ENCODE assay signal across 16 mouse cellular contexts in genomic region chr15:50507999-50508624, GRCm38 (mm10).
A peak's percentile ranks its signal among the peaks of the same experiment; 100 is the strongest.
DNase-seq lines count a peak whose midpoint lies in the region; ATAC-seq and TF ChIP-seq lines count a peak whose summit lies in the region.
"Had no signal": no experiment of that assay in that cellular context is flagged by ENCODE, and none has a peak within 500 bp of the region (broad histone marks: within the 10 kb centered on the region; RNA-seq: fewer than 3 reads in every experiment).

No protein-coding gene starts in this region.

- H3K4me1 ChIP-seq in MEL (ENCODE audit: control insufficient read depth in 1 of 2, insufficient read depth in 2 of 2, low read length in 2 of 2) = peaks cover 2 to 17% of the 10 kb centered on the region in 2 experiments; a peak in 3 of 4 replicates
- H3K4me1 ChIP-seq in heart, embryonic 15.5 days (replicated peaks) = peaks cover 9% of the 10 kb centered on the region
- H3K4me1 ChIP-seq in liver, embryonic 15.5 days (replicated peaks) = peaks cover 17% of the 10 kb centered on the region
- H3K4me1 ChIP-seq: forebrain, embryonic 13.5 days; hindbrain, embryonic 12.5 days; midbrain, embryonic 15.5 days had no signal

- TF ChIP-seq EP300 in MEL (IDR thresholded peaks at IDR 0.05; ENCODE audit: low read depth in 1 of 2, low read length in 2 of 2) = peak; percentile 93 to 97

- H3K9me3 ChIP-seq in MEL (replicated peaks; ENCODE audit: insufficient read depth, low read length) = no peaks in the 10 kb centered on the region
- no peaks in the 10 kb centered on the region for H3K9me3 ChIP-seq in heart, embryonic 15.5 days (replicated peaks)
- no peaks in the 10 kb centered on the region for H3K9me3 ChIP-seq in liver, embryonic 15.5 days (replicated peaks)
- H3K9me3 ChIP-seq: forebrain, embryonic 13.5 days; hindbrain, embryonic 12.5 days; midbrain, embryonic 15.5 days had no signal

- peak; percentile 55; the same call in 1 of the 2 replicates for ATAC-seq in heart, embryonic 15.5 days (replicated peaks; ENCODE audit: insufficient number of reproducible peaks, insufficient read depth, low FRiP score, low read depth)
- ATAC-seq in liver, embryonic 15.5 days (ENCODE audit: insufficient read depth) = peak; percentile 88
- ATAC-seq: forebrain, embryonic 13.5 days; intestine, embryonic 16.5 days; midbrain, embryonic 15.5 days had no signal

- TF ChIP-seq POLR2A in MEL (IDR thresholded peaks at IDR 0.05; ENCODE audit: control insufficient read depth in 1 of 2, insufficient read depth in 1 of 2, low read depth in 1 of 2, low read length in 2 of 2, poor library complexity in 1 of 2) = no peak

- no peak for TF ChIP-seq CTCF in MEL (IDR thresholded peaks at IDR 0.05 in 2 of 3, conservative IDR thresholded peaks at IDR 0.05 in 1 of 3; ENCODE audit: control insufficient read depth in 1 of 3, insufficient read depth in 1 of 3, low read depth in 2 of 3, low read length in 3 of 3, poor library complexity in 1 of 3, severe bottlenecking in 1 of 3)

- no peaks in the 10 kb centered on the region for H3K27me3 ChIP-seq in MEL (ENCODE audit: control insufficient read depth in 1 of 2, insufficient read depth in 2 of 2, low read length in 2 of 2)
- H3K27me3 ChIP-seq in heart, embryonic 15.5 days = peaks cover 17% of the 10 kb centered on the region
- no peaks in the 10 kb centered on the region for H3K27me3 ChIP-seq in liver, embryonic 15.5 days
- H3K27me3 ChIP-seq: forebrain, embryonic 13.5 days; hindbrain, embryonic 12.5 days; midbrain, embryonic 15.5 days had no signal

- H3K9ac ChIP-seq in MEL (ENCODE audit: control insufficient read depth, low read depth, low read length, poor library complexity, severe bottlenecking) = no peak overlapping the region
- no peak overlapping the region for H3K9ac ChIP-seq in heart, embryonic 15.5 days
- no peak overlapping the region for H3K9ac ChIP-seq in liver, embryonic 15.5 days
- H3K9ac ChIP-seq: forebrain, embryonic 13.5 days; hindbrain, embryonic 12.5 days; midbrain, embryonic 15.5 days had no signal

- H3K4me2 ChIP-seq in heart, embryonic 15.5 days = no peak overlapping the region
- peak overlapping the region; percentile 23; the same call in 1 of the 2 replicates for H3K4me2 ChIP-seq in liver, embryonic 15.5 days
- H3K4me2 ChIP-seq: forebrain, embryonic 13.5 days; hindbrain, embryonic 12.5 days; midbrain, embryonic 15.5 days had no signal

- peak; percentile 84 for DNase-seq in MEL (ENCODE audit: low read depth, low spot score)
- peak; percentile 45 for DNase-seq in MEL-GATA-1-ER (ENCODE audit: extremely low read depth, low read depth)
- no peak for DNase-seq in B cell, adult 2 months
- no peak for DNase-seq in urinary bladder, postnatal 14 days (ENCODE audit: low spot score)
- DNase-seq in adipocyte (ENCODE audit: low spot score) = no peak
- DNase-seq: cerebellum, adult 18-20 months; lung, postnatal 36 days; right cerebral cortex, postnatal 25 days; thymus, adult 2 months had no signal

- no peak overlapping the region for H3K4me3 ChIP-seq in MEL (ENCODE audit: control insufficient read depth in 1 of 2, insufficient read depth in 1 of 2, low read depth in 2 of 2, low read length in 2 of 2)
- no peak overlapping the region for H3K4me3 ChIP-seq in heart, embryonic 15.5 days
- no peak overlapping the region for H3K4me3 ChIP-seq in liver, embryonic 15.5 days (replicated peaks)
- H3K4me3 ChIP-seq: forebrain, embryonic 13.5 days; hindbrain, embryonic 12.5 days; layer of hippocampus, adult 2 months; midbrain, embryonic 15.5 days had no signal

- peak overlapping the region; percentile 76 for H3K27ac ChIP-seq in MEL (ENCODE audit: control insufficient read depth, low read depth, low read length)
- H3K27ac ChIP-seq in heart, embryonic 15.5 days = no peak overlapping the region
- peak overlapping the region; percentile 73 for H3K27ac ChIP-seq in liver, embryonic 15.5 days (replicated peaks)
- H3K27ac ChIP-seq: forebrain, embryonic 13.5 days; hindbrain, embryonic 12.5 days; layer of hippocampus, adult 2 months; midbrain, embryonic 15.5 days had no signal

- H3K36me3 ChIP-seq in MEL (ENCODE audit: control insufficient read depth in 1 of 2, insufficient read depth in 2 of 2, low read length in 2 of 2) = peaks cover 0 to 22% of the 10 kb centered on the region in 2 experiments; a peak in 2 of 4 replicates
- H3K36me3 ChIP-seq in heart, embryonic 15.5 days = no peaks in the 10 kb centered on the region
- no peaks in the 10 kb centered on the region for H3K36me3 ChIP-seq in liver, embryonic 15.5 days (replicated peaks)
- H3K36me3 ChIP-seq: hindbrain, embryonic 12.5 days; midbrain, embryonic 15.5 days had no signal

- WGBS in heart, embryonic 15.5 days = 16% methylated on average over 3 of the region's 3 CpGs
- WGBS in liver, embryonic 15.5 days (ENCODE audit: insufficient replicate concordance) = 21% methylated on average over 3 of the region's 3 CpGs

- no peak for TF ChIP-seq RAD21 in MEL (IDR thresholded peaks at IDR 0.05; ENCODE audit: low read depth, low read length)

- H3K79me2 ChIP-seq in MEL (ENCODE audit: control insufficient read depth, insufficient read depth, low read length, poor library complexity) = no peaks in the 10 kb centered on the region

TF ChIP-seq in MEL, 35 proteins besides CTCF, POLR2A, EP300 and RAD21:
- TF ChIP-seq NRF1 (IDR thresholded peaks at IDR 0.05; ENCODE audit: insufficient read depth, low read depth, low read length, poor library complexity, severe bottlenecking) (no peak), GABPA (IDR thresholded peaks at IDR 0.05; ENCODE audit: low read depth, low read length) (no peak), POLR2AphosphoS2 (IDR thresholded peaks at IDR 0.05; ENCODE audit: low read length) (no peak), TAL1 (IDR thresholded peaks at IDR 0.05; ENCODE audit: low read length) (no peak), POLR2AphosphoS5 (IDR thresholded peaks at IDR 0.05; ENCODE audit: borderline replicate concordance, low read depth, low read length) (no peak), ZNF384 (IDR thresholded peaks at IDR 0.05; ENCODE audit: low read depth, low read length) (0 out of 2 replicates have a peak, but pooled peaks have one; percentile 10), MYC (IDR thresholded peaks at IDR 0.05; ENCODE audit: low read depth, low read length) (no peak), SIN3A (IDR thresholded peaks at IDR 0.05; ENCODE audit: low read length) (peak; percentile 74), HCFC1 (IDR thresholded peaks at IDR 0.05; ENCODE audit: low read depth, low read length) (no peak), USF1 (IDR thresholded peaks at IDR 0.05; ENCODE audit: low read depth, low read length) (no peak), TCF12 (IDR thresholded peaks at IDR 0.05; ENCODE audit: low read depth, low read length) (peak; percentile 95), TBP (IDR thresholded peaks at IDR 0.05; ENCODE audit: low read depth, low read length) (no peak), ETS1 (IDR thresholded peaks at IDR 0.05; ENCODE audit: low read depth, low read length) (peak; percentile 89), ZMIZ1 (IDR thresholded peaks at IDR 0.05; ENCODE audit: low read depth, low read length) (no peak), GATA1 (IDR thresholded peaks at IDR 0.05; ENCODE audit: low read depth, low read length) (peak; percentile 97), ZKSCAN1 (IDR thresholded peaks at IDR 0.05; ENCODE audit: low read depth, low read length) (no peak), MAX (IDR thresholded peaks at IDR 0.05; ENCODE audit: low read length) (no peak), JUND (IDR thresholded peaks at IDR 0.05; ENCODE audit: low read depth, low read length) (no peak), NELFE (IDR thresholded peaks at IDR 0.05; ENCODE audit: low read depth, low read length) (no peak), UBTF (IDR thresholded peaks at IDR 0.05; ENCODE audit: borderline replicate concordance, insufficient read depth, low read depth, low read length) (no peak), MEF2A (IDR thresholded peaks at IDR 0.05; ENCODE audit: extremely low read depth, insufficient replicate concordance, low read depth, low read length, poor library complexity, severe bottlenecking) (peak; percentile 49; the same call in 1 of the 2 replicates), ELF1 (IDR thresholded peaks at IDR 0.05; ENCODE audit: low read depth, low read length) (no peak), CHD1 (IDR thresholded peaks at IDR 0.05; ENCODE audit: low read depth, low read length) (no peak), E2F4 (IDR thresholded peaks at IDR 0.05; ENCODE audit: borderline replicate concordance, low read depth, low read length) (no peak), MYB (IDR thresholded peaks at IDR 0.05; ENCODE audit: low read depth, low read length) (no peak), MAZ (IDR thresholded peaks at IDR 0.05; ENCODE audit: low read depth, low read length) (0 out of 2 replicates have a peak, but pooled peaks have one; percentile 40), MXI1 (IDR thresholded peaks at IDR 0.05; ENCODE audit: low read depth, low read length) (peak; percentile 36; the same call in 1 of the 2 replicates), USF2 (IDR thresholded peaks at IDR 0.05; ENCODE audit: borderline replicate concordance in 1 of 2, insufficient read depth in 1 of 2, low read depth in 1 of 2, low read length in 2 of 2) (no peak), BHLHE40 (IDR thresholded peaks at IDR 0.05; ENCODE audit: borderline replicate concordance, low read depth, low read length) (peak; percentile 70), ZC3H11A (IDR thresholded peaks at IDR 0.05; ENCODE audit: low read depth, low read length) (peak; percentile 18; the same call in 1 of the 2 replicates), CHD2 (IDR thresholded peaks at IDR 0.05; ENCODE audit: low read length) (no peak), RCOR1 (IDR thresholded peaks at IDR 0.05; ENCODE audit: low read depth, low read length) (peak; percentile 85), MAFK (IDR thresholded peaks at IDR 0.05; ENCODE audit: borderline replicate concordance, low read depth, low read length) (0 out of 2 replicates have a peak, but pooled peaks have one; percentile 47), SMC3 (IDR thresholded peaks at IDR 0.05; ENCODE audit: low read depth, low read length) (no peak), KAT2A (conservative IDR thresholded peaks at IDR 0.05; ENCODE audit: low read depth, low read length) (no peak)

Comparison
In these comparisons a context has a peak if more than half of its experiments do, and no peak if none do; other contexts are left out.
1. DNase-seq: peak in MEL (single experiment) and MEL-GATA-1-ER (single experiment); none in B cell, adult 2 months (0 of 2), urinary bladder, postnatal 14 days (single experiment) and adipocyte (single experiment).